Mouse (Mus musculus): ENCODE measurements around the gene Slc30a5. TPM values are rescaled to one million over a fixed set of nuclear protein-coding genes. Genes with fewer than 3 reads are reported as not detected.

The Slc30a5 gene
- polyA plus RNA-seq (2015; fragmentation: Nextera tagmentation; extraction: Ambion mirVana), result 21.9 and 25.6 TPM in 2 replicates

GRCm38 (mm10) chr13:100832741-100833639, at the start of gene Slc30a5:
Gene Slc30a5 (minus strand): TSS chr13:100833427.

GRCm38 (mm10) chr13:100786414-100786867, 46.8 kb downstream of the Slc30a5 start, which contains the start of gene Ccnb1:
Gene Ccnb1 (minus strand): TSS chr13:100786570.

GRCm38 (mm10) chr13:100775252-100776055, 57.8 kb downstream of the Slc30a5 start, which contains the start of gene Cenph:
Gene Cenph (minus strand): TSS chr13:100775899.

Other genes with a start within 250 kb of the Slc30a5 start
- gene Marveld2, start 216.5 kb downstream of the Slc30a5 start, polyA plus RNA-seq (2015; fragmentation: Nextera tagmentation; extraction: Ambion mirVana), result 3.9 and 4.5 TPM in 2 replicates
- gene Ak6, start 182.4 kb downstream of the Slc30a5 start, polyA plus RNA-seq (2015; fragmentation: Nextera tagmentation; extraction: Ambion mirVana), result 142 and 150 TPM in 2 replicates
- gene Rad17, start 182.4 kb downstream of the Slc30a5 start, polyA plus RNA-seq (2015; fragmentation: Nextera tagmentation; extraction: Ambion mirVana), result 14.4 and 14.9 TPM in 2 replicates
- 6.9 and 10.4 TPM in 2 replicates for gene Taf9, start 181.8 kb downstream of the Slc30a5 start, polyA plus RNA-seq (2015; fragmentation: Nextera tagmentation; extraction: Ambion mirVana)
- gene Ccdc125, start 163.7 kb downstream of the Slc30a5 start, polyA plus RNA-seq (2015; fragmentation: Nextera tagmentation; extraction: Ambion mirVana), result 1.4 and 1.8 TPM in 2 replicates
- gene Cdk7, start 102.5 kb downstream of the Slc30a5 start, polyA plus RNA-seq (2015; fragmentation: Nextera tagmentation; extraction: Ambion mirVana), result 46.7 and 50.0 TPM in 2 replicates
- gene Mrps36, start 88.8 kb downstream of the Slc30a5 start, polyA plus RNA-seq (2015; fragmentation: Nextera tagmentation; extraction: Ambion mirVana), result 248 and 282 TPM in 2 replicates
- gene Cenph, start 57.5 kb downstream of the Slc30a5 start, polyA plus RNA-seq (2015; fragmentation: Nextera tagmentation; extraction: Ambion mirVana), result 6.2 and 6.7 TPM in 2 replicates
- 31.4 and 34.7 TPM in 2 replicates for gene Ccnb1, start 46.9 kb downstream of the Slc30a5 start, polyA plus RNA-seq (2015; fragmentation: Nextera tagmentation; extraction: Ambion mirVana)